Mouse (Mus musculus) left cerebral cortex, postnatal 25 days (tissue): ENCODE results near the gene Tmem156. TPM values are rescaled to one million over a fixed set of nuclear protein-coding genes. Genes with fewer than 3 reads are reported as not detected.
"Not testable (repeated sequence)": the region's sequence is repeated elsewhere in the genome, so short reads cannot be mapped to it uniquely, and the experiment has no call there.

Source experiments
- DNase-seq, 2 experiments: peaks; one replicate each; pipeline ENCODE4 v3.0.0; 2022; ENCODE audit warnings: low spot score in 2 of 2, mixed read lengths in 1 of 2
- intact Hi-C: fragments of 180-260 bp; cut with DNase I; formaldehyde crosslinking; loops from one replicate; pipeline ENCODE4 v1.15.1; 2025
- total RNA-seq, 2 experiments: library from RNA; stranded (reverse); gene quantifications; 2 replicates each; pipeline ENCODE4 v1.2.3; 2021

The Tmem156 gene
- total RNA-seq: under 1 TPM; 0.46 to 0.71 TPM

DNA sequence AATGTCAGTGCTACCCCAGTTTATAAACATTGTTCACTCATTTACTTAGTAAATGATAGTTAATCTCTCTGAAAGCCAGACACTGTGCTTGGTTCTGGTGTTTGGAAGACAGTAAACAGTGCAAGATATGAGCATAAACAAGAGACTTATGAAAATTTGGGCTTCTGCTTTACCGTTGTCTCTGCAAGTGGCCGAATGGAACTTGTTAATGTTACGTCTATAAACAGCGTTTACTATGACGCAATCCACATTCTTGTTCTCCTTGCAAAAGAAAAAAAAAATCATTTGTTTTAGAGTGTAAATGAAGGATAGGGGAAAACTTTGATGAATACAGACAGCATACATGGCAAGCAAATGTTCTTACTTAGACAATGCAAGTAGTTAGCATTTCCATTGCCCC, at the start of gene Tmem156:
Gene Tmem156, minus strand, starts transcription at position 212 of the 400 bp plus-strand sequence.
- intact Hi-C loops: no loop called here
- no peak for DNase-seq

- no peak for DNase-seq
- intact Hi-C loops: no loop called here
Measured at GRCm38 (mm10) chr5:65141242-65141641, 49.3 kb upstream of the Tmem156 start.

DNA sequence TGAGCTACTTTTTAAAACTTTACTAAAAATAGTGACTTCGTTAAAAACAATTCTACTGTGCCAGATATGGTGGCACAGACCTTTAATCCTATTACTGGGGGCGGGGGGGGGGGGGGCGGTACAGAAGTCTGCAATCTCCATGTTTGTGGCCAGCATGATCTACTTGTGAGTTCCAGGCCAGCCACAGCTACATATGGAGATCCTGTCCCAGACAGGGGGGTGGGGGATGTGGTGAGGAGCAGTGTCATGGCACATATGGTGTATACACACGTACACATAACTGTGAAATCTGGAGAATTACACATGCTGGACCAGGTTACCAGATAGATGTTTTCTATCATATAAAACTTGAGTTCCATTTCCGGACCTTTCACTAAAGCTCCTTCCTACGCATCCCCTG, 45.1 kb upstream of the Tmem156 start:
- intact Hi-C loops: no loop called here
- DNase-seq: no peak

- DNase-seq: no peak
- intact Hi-C loops: no loop called here
Measured at GRCm38 (mm10) chr5:65136159-65136558, 44.2 kb upstream of the Tmem156 start.

GRCm38 (mm10) chr5:65131211-65131879, 39.4 kb upstream of the Tmem156 start:
- intact Hi-C loops: loop anchor here (5.0 kb wide), 2 partner anchors 76 to 129 kb away; no protein-coding TSS in a partner anchor
- DNase-seq: peak; percentile 31 to 49

GRCm38 (mm10) chr5:65130528-65131210, 38.7 kb upstream of the Tmem156 start:
- DNase-seq: peak in 1 of 2 experiments; percentile 56
- intact Hi-C loops: loop anchor here (5.0 kb wide), 2 partner anchors 77 to 128 kb away; no protein-coding TSS in a partner anchor

GRCm38 (mm10) chr5:65128481-65128880, 36.5 kb upstream of the Tmem156 start:
- intact Hi-C loops: no loop called here
- no peak for DNase-seq

GRCm38 (mm10) chr5:65126137-65126536, 34.2 kb upstream of the Tmem156 start:
- no peak for DNase-seq
- intact Hi-C loops: no loop called here

DNA sequence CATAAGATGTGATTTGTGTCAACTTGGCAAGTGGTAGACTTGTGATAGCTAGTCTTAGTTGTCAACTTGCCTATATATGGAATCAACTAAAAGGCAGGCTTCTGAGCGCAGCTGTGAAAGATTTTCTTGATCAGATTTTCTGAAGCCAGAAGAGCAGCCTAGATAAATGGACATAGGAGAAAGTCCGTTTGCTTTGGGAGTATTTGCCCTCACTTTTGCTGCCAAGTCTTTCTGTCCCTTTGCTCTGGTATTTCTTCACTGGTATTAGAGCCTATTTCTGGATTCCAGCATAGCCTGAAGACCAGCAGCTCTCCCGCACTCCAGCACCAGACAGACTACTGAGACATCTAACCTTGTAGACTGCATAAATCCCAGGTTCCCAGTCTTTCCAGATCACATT, 30.7 kb upstream of the Tmem156 start:
- no peak for DNase-seq
- intact Hi-C loops: no loop called here

DNA sequence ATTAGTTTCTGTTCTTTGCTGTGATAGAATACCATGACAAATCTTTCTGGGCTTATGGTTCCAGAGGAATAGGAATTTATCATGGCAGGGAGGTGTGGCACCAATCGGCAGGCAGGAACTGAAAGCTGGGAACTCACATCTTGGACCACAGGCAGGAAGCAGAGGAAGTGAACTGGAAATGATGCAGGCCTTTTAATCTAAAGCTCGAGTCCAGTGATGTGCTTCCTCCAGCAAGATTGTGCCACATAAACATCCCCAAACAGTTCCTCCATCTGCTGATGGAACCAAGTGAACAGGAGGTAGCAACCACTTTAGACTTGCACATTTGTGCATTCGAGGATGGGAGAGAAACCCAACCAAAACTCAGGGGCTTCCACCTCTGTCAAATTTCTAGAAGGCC, 28.0 kb upstream of the Tmem156 start:
- no peak for DNase-seq
- intact Hi-C loops: no loop called here

- DNase-seq: no peak
- intact Hi-C loops: no loop called here
Measured at GRCm38 (mm10) chr5:65119495-65119894, 27.6 kb upstream of the Tmem156 start.

GRCm38 (mm10) chr5:65116789-65117188, 24.9 kb upstream of the Tmem156 start:
- intact Hi-C loops: no loop called here
- no peak for DNase-seq

- intact Hi-C loops: no loop called here
Measured at GRCm38 (mm10) chr5:65113323-65113722, 21.4 kb upstream of the Tmem156 start.

DNA sequence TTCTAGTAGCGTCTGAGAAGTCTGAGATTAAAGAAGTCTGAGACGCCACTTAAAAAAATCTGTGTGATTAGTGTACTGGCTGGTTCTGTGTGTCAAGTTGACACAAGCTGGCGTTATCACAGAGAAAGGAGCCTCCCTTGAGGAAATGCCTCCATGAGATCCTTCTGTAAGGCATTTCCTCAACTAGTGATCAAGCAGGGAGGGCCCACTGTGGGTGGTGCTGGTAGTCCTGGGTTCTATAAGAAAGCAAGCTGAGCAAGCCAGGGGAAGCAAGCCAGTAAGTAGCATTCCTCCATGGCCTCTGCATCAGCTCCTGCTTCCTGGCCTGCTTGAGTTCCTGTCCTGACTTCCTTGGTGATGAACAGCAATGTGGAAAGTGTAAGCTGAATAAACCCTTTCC, 20.3 kb upstream of the Tmem156 start:
- intact Hi-C loops, DNase-seq: not testable (repeated sequence)

More at GRCm38 (mm10) chr5:65113323-65113722, 21.4 kb upstream of the Tmem156 start:
- no peak for DNase-seq

- no peak for DNase-seq
- intact Hi-C loops: no loop called here
Measured at GRCm38 (mm10) chr5:65107773-65108432, 16.0 kb upstream of the Tmem156 start.

DNA sequence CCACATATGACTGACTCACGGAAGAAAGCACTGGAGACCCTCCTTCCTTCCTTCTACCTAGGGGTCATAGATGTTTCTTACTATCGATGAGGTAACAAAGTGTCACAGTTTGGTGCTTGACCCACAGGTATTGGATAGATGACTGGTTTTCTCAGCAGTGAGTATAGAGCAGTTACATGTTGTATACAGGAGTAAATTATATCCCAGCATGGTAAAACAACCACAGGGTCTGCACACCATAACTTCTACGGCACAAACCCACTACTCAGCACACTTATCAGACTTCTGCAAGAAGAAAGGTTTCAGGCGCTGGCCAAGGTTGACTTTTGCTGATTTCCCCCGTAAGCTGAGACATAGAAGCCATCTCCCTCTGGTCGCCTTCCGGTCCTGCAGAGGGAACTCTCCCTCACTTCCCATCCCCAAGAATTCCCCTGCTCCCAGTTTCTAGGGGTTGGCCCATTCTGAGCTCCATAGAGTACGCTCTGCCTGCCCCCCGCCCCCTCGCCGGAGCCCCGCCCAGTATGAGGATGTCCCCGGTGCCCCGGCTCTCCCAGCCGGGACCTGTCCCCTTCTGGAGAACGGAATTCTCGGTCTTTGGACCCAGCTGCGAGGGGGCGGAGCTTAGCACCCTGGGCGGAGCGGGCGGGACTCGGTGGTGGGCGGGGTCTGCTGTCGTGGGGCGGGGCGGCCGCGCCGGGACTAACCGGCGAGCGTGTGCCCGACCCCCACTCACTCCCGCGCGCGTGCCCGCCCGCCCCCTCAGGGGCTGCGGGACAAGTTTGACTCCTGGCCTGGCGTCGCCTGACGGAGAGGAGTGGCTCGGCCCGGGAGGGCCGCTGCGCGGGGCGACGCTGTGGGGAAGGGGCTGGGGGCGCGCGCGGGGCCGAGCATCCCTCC, 15.2 kb upstream of the Tmem156 start, which contains the start of gene Klhl5:
Gene Klhl5, plus strand, starts transcription at position 664 of the 897 bp plus-strand sequence.
- intact Hi-C loops: no loop called here
- peak; percentile 78 to 82 for DNase-seq

GRCm38 (mm10) chr5:65102641-65103042, 10.7 kb upstream of the Tmem156 start:
- intact Hi-C loops: no loop called here

GRCm38 (mm10) chr5:65102026-65102640, 10.2 kb upstream of the Tmem156 start:
- DNase-seq: no peak
- intact Hi-C loops: no loop called here

More at GRCm38 (mm10) chr5:65102641-65103042, 10.7 kb upstream of the Tmem156 start:
- no peak for DNase-seq

DNA sequence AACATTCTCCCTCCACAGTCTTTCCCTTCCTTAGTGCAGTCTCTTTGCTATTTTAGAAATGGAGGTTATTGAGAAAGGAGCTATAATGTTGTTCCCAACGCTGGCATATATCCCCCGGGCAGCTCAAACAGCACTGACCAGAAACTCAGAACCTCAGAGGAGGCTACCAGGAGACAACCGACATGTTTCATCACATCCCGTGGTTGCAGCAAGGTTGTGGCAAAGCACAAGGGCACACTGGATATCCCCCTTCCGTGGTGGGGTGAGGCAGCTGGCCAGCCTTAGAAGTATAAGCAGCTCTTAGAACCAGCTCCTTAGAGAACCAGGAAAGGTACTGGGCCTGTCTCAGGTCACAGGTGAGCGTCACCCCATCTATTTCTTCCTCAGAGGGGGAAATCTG, 9.7 kb upstream of the Tmem156 start:
- no peak for DNase-seq
- intact Hi-C loops: no loop called here
